Comparison of ENCODE assay signal across 7 mouse cellular contexts in the genomic region with DNA sequence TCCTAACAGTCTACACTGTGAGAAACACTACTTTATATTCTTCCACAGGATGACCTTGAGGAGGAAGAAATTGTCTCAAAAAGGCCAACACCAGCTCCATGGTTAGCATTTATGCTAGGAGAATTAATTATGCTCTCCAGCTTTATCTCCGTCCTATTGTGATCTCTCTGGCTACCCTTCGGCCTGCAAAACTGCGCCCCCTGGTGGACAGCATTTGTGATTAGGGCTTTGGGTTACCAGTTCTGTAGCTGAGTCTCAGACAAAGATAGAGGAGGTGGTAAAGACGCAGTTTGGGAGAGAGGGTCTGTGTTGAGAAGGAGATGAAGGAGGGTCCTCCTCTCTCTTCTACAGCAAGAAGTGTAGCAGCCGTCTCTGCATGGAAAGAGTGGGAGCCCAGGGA. TPM values are rescaled to one million over a fixed set of nuclear protein-coding genes. Genes with fewer than 3 reads are reported as not detected.
DNase-seq lines count a peak whose midpoint lies in the region; ATAC-seq and TF ChIP-seq lines count a peak whose summit lies in the region.

No protein-coding gene starts in this region.

- no peak overlapping the region for H3K4me2 ChIP-seq in midbrain, embryonic 15.5 days
- H3K4me2 ChIP-seq in lung, embryonic 14.5 days = no peak overlapping the region

- no peak for TF ChIP-seq POLR2A in cortical plate, adult 2 months (IDR thresholded peaks at IDR 0.05; ENCODE audit: extremely low read depth, insufficient read depth, low read length)

- H3K4me3 ChIP-seq in midbrain, embryonic 10.5 days = no peak overlapping the region
- H3K4me3 ChIP-seq in midbrain, embryonic 15.5 days = no peak overlapping the region
- no peak overlapping the region for H3K4me3 ChIP-seq in cortical plate, adult 2 months (ENCODE audit: insufficient read depth, low read length)
- no peak overlapping the region for H3K4me3 ChIP-seq in lung, embryonic 14.5 days (ENCODE audit: low read depth, low read length)

- ATAC-seq in midbrain, embryonic 15.5 days (replicated peaks) = no peak
- no peak for ATAC-seq in lung, embryonic 14.5 days (ENCODE audit: insufficient read depth)

- H3K9ac ChIP-seq in midbrain, embryonic 15.5 days = no peak overlapping the region
- H3K9ac ChIP-seq in lung, embryonic 14.5 days = no peak overlapping the region

- peaks cover 48% of the 10 kb centered on the region for H3K27me3 ChIP-seq in midbrain, embryonic 10.5 days (ENCODE audit: low read depth, poor library complexity, severe bottlenecking)
- H3K27me3 ChIP-seq in midbrain, embryonic 15.5 days (replicated peaks) = no peaks in the 10 kb centered on the region; the same call in 1 of the 2 replicates
- no peaks in the 10 kb centered on the region for H3K27me3 ChIP-seq in lung, embryonic 14.5 days (ENCODE audit: insufficient read depth, low read length)

- H3K27ac ChIP-seq in midbrain, embryonic 10.5 days (replicated peaks) = peak overlapping the region; percentile 50; the same call in 1 of the 2 replicates
- H3K27ac ChIP-seq in midbrain, embryonic 15.5 days = no peak overlapping the region
- no peak overlapping the region for H3K27ac ChIP-seq in cortical plate, adult 2 months (ENCODE audit: insufficient read depth, low read length)
- no peak overlapping the region for H3K27ac ChIP-seq in lung, embryonic 14.5 days (ENCODE audit: low read depth)

- 11% methylated on average over 5 of the region's 5 CpGs for WGBS in midbrain, embryonic 10.5 days
- WGBS in midbrain, embryonic 15.5 days = 9% methylated on average over 5 of the region's 5 CpGs
- 12% methylated on average over 5 of the region's 5 CpGs for WGBS in lung, embryonic 14.5 days

- peak; percentile 80 for TF ChIP-seq CTCF in cortical plate, adult 2 months (IDR thresholded peaks at IDR 0.05; ENCODE audit: extremely low read depth, insufficient read depth, low read length)
- TF ChIP-seq CTCF in lung, embryonic 14.5 days (IDR thresholded peaks at IDR 0.05; ENCODE audit: low read depth) = peak; percentile 93

- no peaks in the 10 kb centered on the region for H3K36me3 ChIP-seq in midbrain, embryonic 10.5 days
- no peaks in the 10 kb centered on the region for H3K36me3 ChIP-seq in midbrain, embryonic 15.5 days (replicated peaks)
- no peaks in the 10 kb centered on the region for H3K36me3 ChIP-seq in lung, embryonic 14.5 days (ENCODE audit: insufficient read depth)

- peaks cover 27% of the 10 kb centered on the region for H3K4me1 ChIP-seq in midbrain, embryonic 10.5 days
- peaks cover 13% of the 10 kb centered on the region for H3K4me1 ChIP-seq in midbrain, embryonic 15.5 days
- peaks cover 6% of the 10 kb centered on the region; the same call in 1 of the 2 replicates for H3K4me1 ChIP-seq in cortical plate, adult 2 months (ENCODE audit: control insufficient read depth, insufficient read depth, low read length)
- peaks cover 17% of the 10 kb centered on the region for H3K4me1 ChIP-seq in lung, embryonic 14.5 days (ENCODE audit: insufficient read depth)

- peak; percentile 82 for DNase-seq in midbrain, embryonic 10.5 days (ENCODE audit: low spot score)
- peak; percentile 61 for DNase-seq in T-cell, adult 2 months (ENCODE audit: low spot score)
- DNase-seq in heart, postnatal 14 days = peak; percentile 84 to 88
- DNase-seq in lung, embryonic 14.5 days = peak; percentile 88
- peak; percentile 79 for DNase-seq in right cerebral cortex, postnatal 4 days

- intact Hi-C loops in heart, postnatal 14 days (cut with DNase I) = no loop called here

- no peaks in the 10 kb centered on the region for H3K9me3 ChIP-seq in midbrain, embryonic 10.5 days (replicated peaks)
- H3K9me3 ChIP-seq in midbrain, embryonic 15.5 days = no peaks in the 10 kb centered on the region
- H3K9me3 ChIP-seq in lung, embryonic 14.5 days (ENCODE audit: low read depth, low read length) = no peaks in the 10 kb centered on the region

RNA-seq across cellular contexts. Expression of a gene that starts 10.6 kb away (rescaled TPM):
- polyA plus RNA-seq in midbrain, embryonic 10.5 days (2016; fragmentation: Nextera tagmentation; extraction: Ambion mirVana) = 0.72 and 0.78 TPM in 2 replicates
- polyA plus RNA-seq in midbrain, embryonic 15.5 days (2015; fragmentation: Nextera tagmentation; extraction: Ambion mirVana) = 0.56 and 1.9 TPM in 2 replicates
- polyA plus RNA-seq in cortical plate, adult 2 months (2012; rRNA removed) = 17.4 and 18.8 TPM in 2 replicates
- 10 to 100 TPM; 18.6 to 29.4 TPM for total RNA-seq in heart, postnatal 14 days (2021)
- 11.4 and 63.9 TPM in 2 replicates for polyA plus RNA-seq in lung, embryonic 14.5 days (2014; fragmentation: Nextera tagmentation; extraction: Ambion mirVana)

RNA-seq across cellular contexts. Expression of a gene that starts 23.9 kb away (rescaled TPM):
- polyA plus RNA-seq in midbrain, embryonic 10.5 days (2016; fragmentation: Nextera tagmentation; extraction: Ambion mirVana) = 20.4 and 22.8 TPM in 2 replicates
- polyA plus RNA-seq in midbrain, embryonic 15.5 days (2015; fragmentation: Nextera tagmentation; extraction: Ambion mirVana) = 27.6 and 31.4 TPM in 2 replicates
- polyA plus RNA-seq in cortical plate, adult 2 months (2012; rRNA removed) = 55.8 and 57.3 TPM in 2 replicates
- total RNA-seq in heart, postnatal 14 days (2021) = 10 to 100 TPM; 17.2 to 18.4 TPM
- polyA plus RNA-seq in lung, embryonic 14.5 days (2014; fragmentation: Nextera tagmentation; extraction: Ambion mirVana) = 75.4 and 79.5 TPM in 2 replicates

RNA-seq across cellular contexts. Expression of a gene that starts 28.6 kb away (rescaled TPM):
- polyA plus RNA-seq in midbrain, embryonic 10.5 days (2016; fragmentation: Nextera tagmentation; extraction: Ambion mirVana) = 0.15 and 0.59 TPM in 2 replicates
- polyA plus RNA-seq in midbrain, embryonic 15.5 days (2015; fragmentation: Nextera tagmentation; extraction: Ambion mirVana) = 0.69 and 1.4 TPM in 2 replicates
- 2.9 and 3.0 TPM in 2 replicates for polyA plus RNA-seq in cortical plate, adult 2 months (2012; rRNA removed)
- 1 to 10 TPM; 4.9 to 6.0 TPM for total RNA-seq in heart, postnatal 14 days (2021)
- 14.4 and 14.5 TPM in 2 replicates for polyA plus RNA-seq in lung, embryonic 14.5 days (2014; fragmentation: Nextera tagmentation; extraction: Ambion mirVana)

RNA-seq across cellular contexts. Expression of a gene that starts 46.3 kb away (rescaled TPM):
- 0.70 and 0.74 TPM in 2 replicates for polyA plus RNA-seq in midbrain, embryonic 10.5 days (2016; fragmentation: Nextera tagmentation; extraction: Ambion mirVana)
- polyA plus RNA-seq in midbrain, embryonic 15.5 days (2015; fragmentation: Nextera tagmentation; extraction: Ambion mirVana) = 0.71 and 13.1 TPM in 2 replicates
- polyA plus RNA-seq in cortical plate, adult 2 months (2012; rRNA removed) = 15.4 and 16.2 TPM in 2 replicates
- 1,000 to 10,000 TPM; 7,950 to 8,027 TPM for total RNA-seq in heart, postnatal 14 days (2021)
- 6.0 and 57.2 TPM in 2 replicates for polyA plus RNA-seq in lung, embryonic 14.5 days (2014; fragmentation: Nextera tagmentation; extraction: Ambion mirVana)
